Mouse (Mus musculus): ENCODE measurements at regions not wholly inside any gene's neighbourhood (a gene's known extent, or its start where the extent isn't known, plus 50 kb on each side); places are given as distances from the start of the nearest gene placed in this dataset.

- Histone ChIP-seq H3K36me3 (replicated peaks in 1 of 2; ENCODE audit: control insufficient read depth in 1 of 2, insufficient read depth in 1 of 2, low read length in 1 of 2) (no peaks in the 10 kb centered on the region), H3K4me2 (ENCODE audit: insufficient read depth, low read depth, poor library complexity, severe bottlenecking) (no peak overlapping the region), H3K79me2 (replicated peaks; ENCODE audit: control insufficient read depth, extremely low read depth, insufficient read depth, poor library complexity, severe bottlenecking) (no peaks in the 10 kb centered on the region), H3K4me1 (ENCODE audit: control insufficient read depth in 1 of 2, insufficient read depth in 2 of 2) (peaks cover 26 to 69% of the 10 kb centered on the region in 2 experiments), H3K4me3 (replicated peaks in 1 of 3; ENCODE audit: low read depth in 2 of 3, low read length in 2 of 3, poor library complexity in 1 of 3) (no peak overlapping the region), H3K27me3 (replicated peaks) (no peaks in the 10 kb centered on the region), H3K27ac (ENCODE audit: insufficient read depth, low read depth) (no peak overlapping the region; the same call in 1 of the 2 replicates), H3K9me3 (replicated peaks; ENCODE audit: low read length) (no peaks in the 10 kb centered on the region), H3K9ac (ENCODE audit: insufficient read depth, low read depth) (no peak overlapping the region)
- dilution Hi-C loops (cut with MboI; ENCODE audit: extremely low pct_ligation_motif_present, extremely low pct_unique_long_range_greater_than_20kb, low sequenced_read_pairs), result no loop called here
- no peak for DNase-seq (ENCODE audit: extremely low read depth)
- in situ Hi-C loops (cut with MboI; ENCODE audit: low pct_ligation_motif_present, low pct_unique_long_range_greater_than_20kb, low sequenced_read_pairs), result no loop called here
- TF ChIP-seq ZNF384 (IDR thresholded peaks at IDR 0.05; ENCODE audit: low read depth, low read length), result no peak
Observed at GRCm38 (mm10) chr13:35381641-35382040, 278.0 kb upstream of the Cdyl start.

GRCm38 (mm10) chr13:35383000-35383623 is 276.5 kb upstream of the Cdyl start:
- dilution Hi-C loops (cut with MboI; ENCODE audit: extremely low pct_ligation_motif_present, extremely low pct_unique_long_range_greater_than_20kb, low sequenced_read_pairs) (no loop called here), in situ Hi-C loops (cut with MboI; ENCODE audit: low pct_ligation_motif_present, low pct_unique_long_range_greater_than_20kb, low sequenced_read_pairs) (no loop called here)
- peak overlapping the region; percentile 34; the same call in 1 of the 2 replicates for H3K4me2 ChIP-seq (ENCODE audit: insufficient read depth, low read depth, poor library complexity, severe bottlenecking)
- no peaks in the 10 kb centered on the region for H3K9me3 ChIP-seq (replicated peaks; ENCODE audit: low read length)
- H3K27ac ChIP-seq (ENCODE audit: insufficient read depth, low read depth), result peak overlapping the region; percentile 90
- H3K36me3 ChIP-seq (replicated peaks in 1 of 2; ENCODE audit: control insufficient read depth in 1 of 2, insufficient read depth in 1 of 2, low read length in 1 of 2), result no peaks in the 10 kb centered on the region
- peak overlapping the region in 1 of 3 experiments; percentile 15 for H3K4me3 ChIP-seq (replicated peaks in 1 of 3; ENCODE audit: low read depth in 2 of 3, low read length in 2 of 3, poor library complexity in 1 of 3)
- H3K4me1 ChIP-seq (ENCODE audit: control insufficient read depth in 1 of 2, insufficient read depth in 2 of 2), result peaks cover 32 to 83% of the 10 kb centered on the region in 2 experiments
- no peaks in the 10 kb centered on the region for H3K79me2 ChIP-seq (replicated peaks; ENCODE audit: control insufficient read depth, extremely low read depth, insufficient read depth, poor library complexity, severe bottlenecking)
- peak overlapping the region; percentile 45 for H3K9ac ChIP-seq (ENCODE audit: insufficient read depth, low read depth)
- no peaks in the 10 kb centered on the region for H3K27me3 ChIP-seq (replicated peaks)
- TF ChIP-seq RAD21 (IDR thresholded peaks at IDR 0.05; ENCODE audit: low read depth, low read length), result no peak
- TF ChIP-seq JUN (IDR thresholded peaks at IDR 0.05; ENCODE audit: insufficient read depth, low read depth, low read length), result peak; percentile 23; the same call in 1 of the 2 replicates
- 0 out of 2 replicates have a peak, but pooled peaks have one; percentile 14 for TF ChIP-seq ELF1 (IDR thresholded peaks at IDR 0.05; ENCODE audit: low read depth, low read length)
- TF ChIP-seq MAFK (IDR thresholded peaks at IDR 0.05; ENCODE audit: insufficient replicate concordance, low read length), result no peak
- peak; percentile 60 for DNase-seq (ENCODE audit: extremely low read depth)

GRCm38 (mm10) chr13:35383624-35384018 is 276.0 kb upstream of the Cdyl start:
- Histone ChIP-seq H3K4me2 (ENCODE audit: insufficient read depth, low read depth, poor library complexity, severe bottlenecking) (peak overlapping the region; percentile 34), H3K4me3 (replicated peaks in 1 of 3; ENCODE audit: low read depth in 2 of 3, low read length in 2 of 3, poor library complexity in 1 of 3) (peak overlapping the region in 1 of 3 experiments; percentile 15), H3K27ac (ENCODE audit: insufficient read depth, low read depth) (peak overlapping the region; percentile 90), H3K4me1 (ENCODE audit: control insufficient read depth in 1 of 2, insufficient read depth in 2 of 2) (peaks cover 33 to 88% of the 10 kb centered on the region in 2 experiments), H3K36me3 (replicated peaks in 1 of 2; ENCODE audit: control insufficient read depth in 1 of 2, insufficient read depth in 1 of 2, low read length in 1 of 2) (no peaks in the 10 kb centered on the region), H3K9me3 (replicated peaks; ENCODE audit: low read length) (no peaks in the 10 kb centered on the region), H3K9ac (ENCODE audit: insufficient read depth, low read depth) (peak overlapping the region; percentile 76), H3K79me2 (replicated peaks; ENCODE audit: control insufficient read depth, extremely low read depth, insufficient read depth, poor library complexity, severe bottlenecking) (no peaks in the 10 kb centered on the region), H3K27me3 (replicated peaks) (no peaks in the 10 kb centered on the region)
- in situ Hi-C loops (cut with MboI; ENCODE audit: low pct_ligation_motif_present, low pct_unique_long_range_greater_than_20kb, low sequenced_read_pairs), result no loop called here
- dilution Hi-C loops (cut with MboI; ENCODE audit: extremely low pct_ligation_motif_present, extremely low pct_unique_long_range_greater_than_20kb, low sequenced_read_pairs), result no loop called here
- peak; percentile 96 for DNase-seq (ENCODE audit: extremely low read depth)
- TF ChIP-seq TCF12 (IDR thresholded peaks at IDR 0.05; ENCODE audit: low read depth, low read length) (peak; percentile 86), CHD2 (IDR thresholded peaks at IDR 0.05; ENCODE audit: low read length) (peak; percentile 47; the same call in 1 of the 2 replicates), POLR2AphosphoS2 (IDR thresholded peaks at IDR 0.05; ENCODE audit: low read depth, low read length) (no peak), NRF1 (IDR thresholded peaks at IDR 0.05; ENCODE audit: low read depth, low read length) (no peak), TBP (conservative IDR thresholded peaks at IDR 0.05; ENCODE audit: low read depth, low read length) (peak; percentile 71; the same call in 1 of the 2 replicates), POLR2A (IDR thresholded peaks at IDR 0.05; ENCODE audit: low read depth, low read length) (peak; percentile 57), USF2 (conservative IDR thresholded peaks at IDR 0.05; ENCODE audit: low read depth, low read length) (no peak), CHD1 (IDR thresholded peaks at IDR 0.05; ENCODE audit: low read depth, low read length) (peak; percentile 98), BHLHE40 (IDR thresholded peaks at IDR 0.05; ENCODE audit: low read depth, low read length) (peak; percentile 93), E2F4 (IDR thresholded peaks at IDR 0.05; ENCODE audit: insufficient replicate concordance, low read depth, low read length) (no peak), UBTF (IDR thresholded peaks at IDR 0.05; ENCODE audit: low read depth, low read length) (no peak), EP300 (IDR thresholded peaks at IDR 0.05; ENCODE audit: low read length) (peak; percentile 94), ELF1 (IDR thresholded peaks at IDR 0.05; ENCODE audit: low read depth, low read length) (no peak), JUND (conservative IDR thresholded peaks at IDR 0.05; ENCODE audit: low read depth, low read length) (peak; percentile 93), MEF2A (IDR thresholded peaks at IDR 0.05; ENCODE audit: borderline replicate concordance, low read depth, low read length) (peak; percentile 99), HCFC1 (IDR thresholded peaks at IDR 0.05; ENCODE audit: low read depth, low read length) (no peak), RCOR1 (conservative IDR thresholded peaks at IDR 0.05; ENCODE audit: low read depth, low read length) (0 out of 2 replicates have a peak, but pooled peaks have one; percentile 67), RAD21 (IDR thresholded peaks at IDR 0.05; ENCODE audit: low read depth, low read length) (peak; percentile 20), JUN (IDR thresholded peaks at IDR 0.05; ENCODE audit: insufficient read depth, low read depth, low read length) (peak; percentile 99), PAX5 (IDR thresholded peaks at IDR 0.05; ENCODE audit: low read length) (no peak), KAT2A (IDR thresholded peaks at IDR 0.05; ENCODE audit: insufficient replicate concordance, low read length) (no peak), ETS1 (conservative IDR thresholded peaks at IDR 0.05; ENCODE audit: low read depth, low read length) (peak; percentile 97)

Data from CH12.LX (cell line).